Mouse (Mus musculus): Measurements from ENCODE around the gene Ammecr1.

GRCm38 (mm10) chrX:142983638-142984037, 17.1 kb upstream of the Ammecr1 start:
- no peak for TF ChIP-seq CTCF (conservative IDR thresholded peaks at IDR 0.05; ENCODE audit: insufficient read depth, insufficient read length, low read depth, low read length)
- TF ChIP-seq POLR2A (IDR thresholded peaks at IDR 0.05; ENCODE audit: low read depth, low read length) = no peak
